Mouse (Mus musculus) kidney, postnatal 0 days (tissue): ENCODE results near the gene Bnip1. TPM values are rescaled to one million over a fixed set of nuclear protein-coding genes. Genes with fewer than 3 reads are reported as not detected.

Experiments used
- ATAC-seq: fragments of 200-750 bp; cut with Nextera tagmentation; replicated peaks from 2 replicates; pipeline ENCODE4 v1.8.0; 2017; ENCODE audit warnings: low read depth, moderate number of reproducible peaks, moderate TSS enrichment, moderate library complexity; ENCODE audit not compliant: low FRiP score
- DNase-seq: peaks from one replicate; pipeline ENCODE4 v3.0.0-alpha.2; 2016; ENCODE audit warnings: low spot score
- H3K27ac ChIP-seq: fragments of 300-500 bp; sonication (generic); 2 replicates; pipeline ENCODE4 v1.5.1; 2014; ENCODE audit warnings: mild to moderate bottlenecking
- H3K27me3 ChIP-seq: fragments of 300-500 bp; sonication (generic); 2 replicates; pipeline ENCODE4 v1.6.1; 2014; ENCODE audit warnings: low read length, mixed read lengths; ENCODE audit not compliant: insufficient read depth
- H3K36me3 ChIP-seq: fragments of 300-500 bp; sonication (generic); 2 replicates; pipeline ENCODE4 v1.6.1; 2014; ENCODE audit warnings: low read length, mixed read lengths; ENCODE audit not compliant: insufficient read depth
- H3K4me1 ChIP-seq: fragments of 300-500 bp; sonication (generic); replicated peaks from 2 replicates; pipeline ENCODE4 v1.6.1; 2014; ENCODE audit warnings: antibody characterized with exemption, low read length, mixed read lengths; ENCODE audit not compliant: insufficient read depth
- H3K4me2 ChIP-seq: fragments of 300-500 bp; sonication (generic); 2 replicates; pipeline ENCODE4 v1.6.1; 2014; ENCODE audit warnings: mild to moderate bottlenecking, low read length, moderate library complexity, mixed read lengths
- H3K4me3 ChIP-seq: fragments of 300-500 bp; sonication (generic); replicated peaks from 2 replicates; pipeline ENCODE4 v1.5.1; 2014; ENCODE audit warnings: low read depth, low read length
- H3K9ac ChIP-seq: fragments of 300-500 bp; sonication (generic); 2 replicates; pipeline ENCODE4 v1.6.1; 2014; ENCODE audit warnings: low read depth, low read length
- H3K9me3 ChIP-seq: fragments of 300-500 bp; sonication (generic); replicated peaks from 2 replicates; pipeline ENCODE4 v1.6.1; 2016; ENCODE audit warnings: low read length, inconsistent platforms, mixed read lengths
- CTCF ChIP-seq: IDR thresholded peaks from 2 replicates; pipeline ENCODE4 v1.5.1; 2016; ENCODE audit warnings: antibody characterized with exemption, low read depth, mild to moderate bottlenecking, moderate library complexity
- WGBS: fragments of 180-500 bp; shearing (Covaris S2); extraction: QIAGEN DNeasy Blood & Tissue Kit; methylation state at CpG from one replicate; pipeline ENCODE4 v1.1.7; 2014; 5-methylcytosine and 5-hydroxymethylcytosine counted together
- polyA plus RNA-seq: library from polyadenylated mRNA; unstranded; fragments of >200 nt; fragmentation: Nextera tagmentation; extraction: Ambion mirVana; gene quantifications from 2 replicates; pipeline ENCODE4 v1.2.1, GENCODE M21; 2015

Gene Bnip1
- polyA plus RNA-seq, 1 experiment from 2014 or later: 43.7 TPM

DNA sequence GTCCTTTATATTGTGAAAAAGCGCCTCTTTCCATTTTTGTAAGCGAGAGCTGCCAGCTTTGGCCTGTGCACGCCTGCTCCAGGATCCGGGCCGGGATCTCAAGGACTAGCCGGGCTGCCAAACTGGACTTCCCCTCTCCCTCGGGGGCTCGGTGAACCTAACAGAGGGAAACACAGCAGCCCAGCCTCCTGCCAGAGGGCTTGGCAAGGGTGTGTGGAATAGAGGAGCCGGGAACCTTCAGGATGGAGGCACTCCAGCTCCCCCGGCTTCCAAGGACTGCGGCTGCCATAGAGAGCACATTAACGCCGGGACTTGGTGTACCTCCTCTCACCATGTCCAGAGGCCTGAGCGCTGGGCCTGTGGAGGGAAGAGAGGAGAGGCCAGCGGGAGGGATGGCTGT is 11.2 kb downstream of the Bnip1 start:
- Histone ChIP-seq H3K9ac (no peak overlapping the region), H3K4me1 (no peaks in the 10 kb centered on the region), H3K27me3 (no peaks in the 10 kb centered on the region), H3K9me3 (no peaks in the 10 kb centered on the region), H3K36me3 (peaks cover 47% of the 10 kb centered on the region), H3K4me2 (no peak overlapping the region), H3K4me3 (no peak overlapping the region), H3K27ac (no peak overlapping the region)
- WGBS: 89% methylated on average over 15 of the region's 15 CpGs
- ATAC-seq (no peak), DNase-seq (no peak)
- no peak for TF ChIP-seq CTCF

DNA sequence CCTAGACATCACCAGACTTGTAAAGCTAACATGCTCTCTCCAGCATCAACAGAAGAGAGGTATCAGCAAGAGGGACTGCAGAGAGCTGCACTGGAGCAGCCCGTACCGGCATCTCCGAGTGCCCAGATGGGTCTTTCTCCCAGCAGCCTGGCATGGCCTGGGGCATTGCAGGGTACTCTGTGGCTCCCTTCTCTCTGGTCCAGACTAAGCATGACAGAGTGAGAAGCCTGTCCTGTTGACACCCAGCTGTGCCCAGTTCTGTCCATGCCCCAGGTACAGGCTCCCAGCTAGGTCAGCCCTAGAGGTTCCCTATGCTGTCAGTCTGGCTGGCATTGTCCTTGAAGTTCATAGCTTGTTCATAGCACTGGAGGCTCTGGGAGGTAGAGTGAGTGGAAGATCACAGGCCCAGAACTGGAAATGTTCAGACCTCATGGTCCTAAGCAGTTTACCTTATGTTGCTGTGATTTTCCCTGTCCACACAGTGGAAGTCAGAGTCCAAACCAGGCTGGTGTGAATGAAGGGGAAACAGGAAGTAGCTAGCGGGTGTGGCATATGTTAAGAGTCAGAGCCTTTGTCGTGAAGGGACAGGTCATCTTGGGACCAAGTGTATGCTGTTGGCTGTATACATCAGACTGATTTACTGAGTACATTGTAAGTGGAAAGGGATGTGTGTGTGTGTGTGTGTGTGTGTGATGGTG is 12.4 kb downstream of the Bnip1 start:
- H3K4me3 ChIP-seq: no peak overlapping the region
- H3K4me1 ChIP-seq: no peaks in the 10 kb centered on the region
- no peak overlapping the region for H3K27ac ChIP-seq
- H3K36me3 ChIP-seq: peaks cover 42% of the 10 kb centered on the region
- DNase-seq (peak; percentile 8), ATAC-seq (no peak)
- no peak overlapping the region for H3K4me2 ChIP-seq
- no peaks in the 10 kb centered on the region for H3K27me3 ChIP-seq
- TF ChIP-seq CTCF: no peak
- no peaks in the 10 kb centered on the region for H3K9me3 ChIP-seq
- H3K9ac ChIP-seq: no peak overlapping the region
- 80% methylated on average over 5 of the region's 5 CpGs for WGBS

DNA sequence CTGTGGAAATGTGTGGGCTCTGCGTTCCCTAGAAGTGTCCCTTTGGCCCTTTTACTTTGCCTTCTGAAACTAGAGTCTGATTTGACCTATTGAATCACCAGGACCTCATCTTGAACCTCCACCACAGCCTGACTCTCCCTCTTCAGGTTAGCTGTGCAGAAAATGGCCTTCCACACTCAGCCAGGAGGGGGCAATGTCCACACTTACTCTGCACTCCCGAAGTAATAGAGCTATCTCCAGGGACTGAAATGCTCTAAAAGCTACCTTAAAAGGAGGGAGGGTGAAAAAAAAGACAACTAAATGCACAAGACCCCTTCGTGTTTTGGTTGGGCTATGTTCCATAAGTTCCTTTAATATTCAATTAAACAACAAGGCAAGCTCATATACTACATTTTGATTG is 13.9 kb downstream of the Bnip1 start:
- Histone ChIP-seq H3K4me3 (no peak overlapping the region), H3K9ac (no peak overlapping the region), H3K9me3 (no peaks in the 10 kb centered on the region), H3K36me3 (peaks cover 36% of the 10 kb centered on the region), H3K4me2 (no peak overlapping the region), H3K4me1 (no peaks in the 10 kb centered on the region), H3K27ac (no peak overlapping the region), H3K27me3 (no peaks in the 10 kb centered on the region)
- WGBS: 12% methylated on average over 3 of the region's 3 CpGs
- ATAC-seq: no peak
- peak; percentile 74 for DNase-seq
- TF ChIP-seq CTCF: peak; percentile 88

DNA sequence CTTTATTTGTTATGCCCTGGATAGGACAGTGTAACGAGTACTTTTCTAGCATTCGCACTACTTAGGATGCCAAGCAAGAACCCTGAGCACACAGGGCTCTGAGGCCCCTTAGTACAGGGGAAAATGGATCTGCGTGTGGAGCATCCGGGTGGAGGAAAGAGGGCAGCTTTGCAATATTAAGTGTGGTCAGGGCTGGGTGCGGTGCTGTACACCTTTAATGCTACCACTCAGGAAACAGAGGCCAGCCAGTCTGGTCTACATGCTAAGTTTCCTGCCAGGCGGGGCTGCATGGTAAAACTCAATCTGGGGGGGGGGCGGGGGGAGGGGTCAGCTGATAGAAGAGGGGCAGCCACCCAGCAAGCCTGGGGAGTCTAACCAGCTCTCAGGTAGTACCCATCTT is 14.5 kb downstream of the Bnip1 start:
- 79% methylated on average over 6 of the region's 7 CpGs for WGBS
- H3K27ac ChIP-seq: no peak overlapping the region
- H3K9me3 ChIP-seq: no peaks in the 10 kb centered on the region
- ATAC-seq (no peak), DNase-seq (no peak)
- TF ChIP-seq CTCF: no peak
- no peak overlapping the region for H3K4me2 ChIP-seq
- H3K4me1 ChIP-seq: no peaks in the 10 kb centered on the region
- H3K4me3 ChIP-seq: no peak overlapping the region
- H3K27me3 ChIP-seq: no peaks in the 10 kb centered on the region
- H3K36me3 ChIP-seq: peaks cover 30% of the 10 kb centered on the region
- H3K9ac ChIP-seq: no peak overlapping the region

DNA sequence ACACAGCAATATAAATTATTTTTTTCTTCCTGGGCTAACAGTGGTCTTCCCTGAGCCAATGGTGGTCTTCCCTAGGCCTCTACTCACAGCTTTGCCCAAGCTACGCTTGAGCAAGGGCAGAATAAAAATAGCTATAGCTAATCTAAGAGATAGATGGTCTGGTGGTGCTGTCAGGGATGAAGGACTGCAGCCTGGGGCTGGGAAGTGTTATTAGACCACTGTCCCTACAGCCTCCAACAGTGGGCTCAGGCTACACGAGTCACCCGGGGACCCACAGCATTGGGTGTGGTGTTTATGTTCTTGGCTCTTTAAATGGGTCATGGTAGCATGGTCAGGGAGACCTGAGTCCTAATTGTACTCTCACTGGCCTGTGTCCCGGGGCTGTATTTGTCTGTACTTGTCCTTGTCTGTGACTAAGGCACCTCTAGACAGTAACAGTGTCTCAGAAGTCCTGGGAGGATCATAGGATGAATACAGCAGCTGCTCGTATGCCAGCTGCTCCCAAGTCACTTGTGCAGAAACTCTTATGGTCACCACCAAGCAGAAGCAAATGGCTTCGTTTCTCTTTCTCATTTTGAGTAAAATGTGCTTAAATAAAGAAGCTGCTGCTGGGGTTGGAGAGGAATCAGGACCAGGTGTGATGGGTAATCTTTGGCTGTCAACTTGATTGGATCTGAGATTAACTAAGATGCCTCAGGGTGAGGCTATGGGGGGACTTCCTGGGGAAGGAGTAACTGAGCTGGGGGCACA is 16.7 kb downstream of the Bnip1 start:
- Histone ChIP-seq H3K9ac (no peak overlapping the region), H3K4me2 (no peak overlapping the region), H3K9me3 (no peaks in the 10 kb centered on the region), H3K4me1 (no peaks in the 10 kb centered on the region), H3K27ac (no peak overlapping the region), H3K36me3 (peaks cover 10% of the 10 kb centered on the region; the same call in 1 of the 2 replicates), H3K27me3 (no peaks in the 10 kb centered on the region), H3K4me3 (no peak overlapping the region)
- ATAC-seq (no peak), DNase-seq (no peak)
- WGBS: 68% methylated on average over 6 of the region's 6 CpGs
- TF ChIP-seq CTCF: no peak

DNA sequence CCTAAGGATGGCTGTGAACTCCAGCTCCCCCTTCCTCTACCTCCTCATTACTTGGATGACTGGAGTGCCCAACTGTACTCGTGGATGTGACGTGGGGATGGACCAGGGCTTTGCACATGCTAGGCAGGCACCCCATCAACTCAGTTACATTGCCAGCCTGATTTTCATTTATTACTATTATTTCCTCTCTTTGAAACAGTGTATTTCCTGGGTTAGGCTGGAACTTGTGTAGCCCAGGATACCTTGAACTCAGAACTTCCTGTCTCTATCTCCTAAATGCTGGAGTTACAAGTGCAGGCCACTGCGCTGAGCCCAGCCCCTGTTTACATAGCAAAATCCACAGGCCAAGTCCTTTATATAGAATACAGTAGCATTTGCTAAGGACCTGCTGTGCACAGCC is 22.0 kb downstream of the Bnip1 start:
- H3K9ac ChIP-seq: no peak overlapping the region
- no peaks in the 10 kb centered on the region for H3K4me1 ChIP-seq
- H3K9me3 ChIP-seq: no peaks in the 10 kb centered on the region
- no peak overlapping the region for H3K4me2 ChIP-seq
- WGBS: 85% methylated on average over 3 of the region's 3 CpGs
- no peak overlapping the region for H3K4me3 ChIP-seq
- no peak for ATAC-seq
- no peak overlapping the region for H3K27ac ChIP-seq
- H3K27me3 ChIP-seq: no peaks in the 10 kb centered on the region
- no peak for TF ChIP-seq CTCF
- no peak for DNase-seq
- H3K36me3 ChIP-seq: no peaks in the 10 kb centered on the region
